Mouse (Mus musculus): ENCODE data around the gene Adgrg4.

Gene Adgrg4

GRCm38 (mm10) chrX:56869863-56870262 is at the start of gene Adgrg4:
Adgrg4 (plus strand) TSS chrX:56870163.
- DNase-seq (ENCODE audit: low spot score in 2 of 2): no peak

- no peak for DNase-seq (ENCODE audit: low spot score in 2 of 2)
These were observed 48.0 kb upstream of the Adgrg4 start, which contains the start of gene Map7d3 for GRCm38 (mm10) chrX:56821765-56822603. Map7d3 (minus strand) TSS chrX:56822326.

GRCm38 (mm10) chrX:56827492-56827891 is 42.5 kb upstream of the Adgrg4 start:
- no peak for DNase-seq (ENCODE audit: low spot score in 2 of 2)

GRCm38 (mm10) chrX:56835842-56836241 is 34.1 kb upstream of the Adgrg4 start:
- no peak for DNase-seq (ENCODE audit: low spot score in 2 of 2)

GRCm38 (mm10) chrX:56839369-56839768 is 30.6 kb upstream of the Adgrg4 start:
- DNase-seq (ENCODE audit: low spot score in 2 of 2): no peak

GRCm38 (mm10) chrX:56841255-56841654 is 28.7 kb upstream of the Adgrg4 start:
- no peak for DNase-seq (ENCODE audit: low spot score in 2 of 2)

GRCm38 (mm10) chrX:57012891-57013290 is 142.9 kb downstream of the Adgrg4 start:
- no peak for DNase-seq (ENCODE audit: low spot score in 2 of 2)

- no peak for DNase-seq (ENCODE audit: low spot score in 2 of 2)
These were observed 172.8 kb downstream of the Adgrg4 start, which contains the start of gene Brs3 for GRCm38 (mm10) chrX:57042774-57043173. Brs3 (plus strand) TSS chrX:57043074.

GRCm38 (mm10) chrX:57043869-57044268 is 173.9 kb downstream of the Adgrg4 start:
- DNase-seq (ENCODE audit: low spot score in 2 of 2): no peak

All from frontal cortex, postnatal 14 days (tissue).